Mouse (Mus musculus) embryonic facial prominence, embryonic 11.5 days (tissue): ENCODE measurements around the gene Bmp7. TPM values are rescaled to one million over a fixed set of nuclear protein-coding genes. Genes with fewer than 3 reads are reported as not detected.

Experiments
- ATAC-seq: fragments of 200-750 bp; cut with Nextera tagmentation; replicated peaks from 2 replicates; pipeline ENCODE4 v1.8.0; 2017; ENCODE audit warnings: low read depth; ENCODE audit not compliant: insufficient number of reproducible peaks, low FRiP score, low TSS enrichment
- DNase-seq: peaks from one replicate; pipeline ENCODE4 v3.0.0-alpha.2; 2015; ENCODE audit warnings: low spot score
- H3K27ac ChIP-seq: fragments of 300-500 bp; sonication (generic); replicated peaks from 2 replicates; pipeline ENCODE4 v1.5.1; 2014; ENCODE audit warnings: mild to moderate bottlenecking, low read depth, low read length, control low read depth
- H3K27me3 ChIP-seq: fragments of 300-500 bp; sonication (generic); 2 replicates; pipeline ENCODE4 v1.6.1; 2014; ENCODE audit warnings: mild to moderate bottlenecking, low read length, moderate library complexity, mixed read lengths; ENCODE audit not compliant: control insufficient read depth, insufficient read depth
- H3K36me3 ChIP-seq: fragments of 300-500 bp; sonication (generic); replicated peaks from 2 replicates; pipeline ENCODE4 v1.6.1; 2014; ENCODE audit warnings: low read depth, mild to moderate bottlenecking, low read length, moderate library complexity, mixed read lengths; ENCODE audit not compliant: control insufficient read depth, insufficient read depth
- H3K4me1 ChIP-seq: fragments of 300-500 bp; sonication (generic); 2 replicates; pipeline ENCODE4 v1.6.1; 2014; ENCODE audit warnings: low read length, mixed read lengths; ENCODE audit not compliant: control insufficient read depth, insufficient read depth
- H3K4me2 ChIP-seq: fragments of 300-500 bp; sonication (generic); 2 replicates; pipeline ENCODE4 v1.6.1; 2014; ENCODE audit warnings: low read depth, mild to moderate bottlenecking, control low read depth, low read length, moderate library complexity
- H3K4me3 ChIP-seq: fragments of 300-500 bp; sonication (generic); 2 replicates; pipeline ENCODE4 v1.5.1; 2014; ENCODE audit warnings: low read depth, low read length, control low read depth
- H3K9ac ChIP-seq: fragments of 300-500 bp; sonication (generic); replicated peaks from 2 replicates; pipeline ENCODE4 v1.6.1; 2014; ENCODE audit warnings: mild to moderate bottlenecking, control low read depth, low read length
- H3K9me3 ChIP-seq: fragments of 300-500 bp; sonication (generic); replicated peaks from 2 replicates; pipeline ENCODE4 v1.6.1; 2016; ENCODE audit warnings: mild to moderate bottlenecking, low read length, inconsistent platforms, mixed read lengths; ENCODE audit not compliant: control insufficient read depth
- WGBS: fragments of 180-500 bp; shearing (Covaris S2); extraction: QIAGEN DNeasy Blood & Tissue Kit; methylation state at CpG from one replicate; pipeline ENCODE4 v1.1.7; 2014; 5-methylcytosine and 5-hydroxymethylcytosine counted together
- polyA plus RNA-seq: library from polyadenylated mRNA; unstranded; fragments of >200 nt; fragmentation: Nextera tagmentation; extraction: Ambion mirVana; gene quantifications from 2 replicates; pipeline ENCODE4 v1.2.1, GENCODE M21; 2014

The Bmp7 gene
- polyA plus RNA-seq = 26.2 and 26.6 TPM in 2 replicates

- peak within 1 kb of the TSS; percentile 72 for H3K27ac ChIP-seq
- DNase-seq (peak; percentile 89), ATAC-seq (peak; percentile 75)
- H3K4me3 ChIP-seq = peak within 1 kb of the TSS; percentile 64
- H3K9me3 ChIP-seq = no peaks in the 10 kb centered on the region
- peaks cover 14% of the 10 kb centered on the region; the same call in 1 of the 2 replicates for H3K27me3 ChIP-seq
- no peaks in the 10 kb centered on the region for H3K36me3 ChIP-seq
- H3K4me2 ChIP-seq = peak within 1 kb of the TSS; percentile 99
- peak within 1 kb of the TSS; percentile 74 for H3K9ac ChIP-seq
- peaks cover 17% of the 10 kb centered on the region; the same call in 1 of the 2 replicates for H3K4me1 ChIP-seq
- WGBS = under 1% methylated on average over 71 of the region's 82 CpGs
These were observed at the start of gene Bmp7 for GRCm38 (mm10) chr2:172940003-172940798. Gene Bmp7, minus strand, starts transcription at chr2:172940321.

DNA sequence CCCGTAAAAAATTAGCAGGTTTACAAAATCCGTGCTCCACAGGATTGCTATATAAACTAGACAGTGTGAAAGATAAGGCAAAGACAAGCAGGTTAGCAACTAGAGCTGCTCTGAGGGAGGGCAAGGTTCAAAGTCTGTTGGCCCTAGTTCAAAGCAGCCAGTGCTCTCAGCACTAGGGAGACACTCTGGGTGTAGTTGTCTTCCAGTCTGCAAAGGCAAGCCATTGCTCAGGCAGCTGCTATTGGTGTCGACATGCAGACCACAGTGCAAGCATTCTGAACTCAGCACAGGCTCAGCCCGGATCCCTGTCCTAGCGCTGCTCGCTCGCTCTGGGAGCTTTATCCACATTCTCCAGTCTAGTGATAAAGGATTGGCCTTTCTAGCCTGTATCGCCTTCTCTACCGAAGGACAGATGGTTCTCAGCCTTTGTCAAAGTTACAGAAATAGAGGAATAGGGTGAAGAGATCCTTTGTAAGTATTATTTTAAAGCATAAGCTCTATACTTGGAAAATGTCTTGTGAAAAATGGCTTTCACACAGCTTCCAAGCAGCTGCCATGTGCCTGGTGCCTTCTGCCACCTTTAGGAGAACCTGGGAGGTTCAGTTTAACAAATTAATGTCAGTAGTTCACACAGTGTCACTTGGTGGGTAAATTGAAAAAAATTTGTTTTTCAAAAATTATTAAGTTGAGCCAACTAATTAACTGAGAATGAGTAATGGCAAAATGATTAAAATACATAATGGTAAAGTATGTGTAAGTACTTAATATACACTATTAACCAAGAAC, 42.8 kb upstream of the Bmp7 start:
- ATAC-seq (0 out of 2 replicates have a peak, but pooled peaks have one; percentile 59), DNase-seq (no peak)
- Histone ChIP-seq H3K9me3 (no peaks in the 10 kb centered on the region), H3K36me3 (no peaks in the 10 kb centered on the region), H3K4me2 (no peak overlapping the region), H3K27ac (no peak overlapping the region), H3K9ac (no peak overlapping the region), H3K4me3 (no peak overlapping the region), H3K27me3 (no peaks in the 10 kb centered on the region), H3K4me1 (no peaks in the 10 kb centered on the region)
- 78% methylated on average over 9 of the region's 9 CpGs for WGBS

- Histone ChIP-seq H3K4me2 (no peak overlapping the region), H3K9ac (no peak overlapping the region), H3K4me3 (no peak overlapping the region), H3K27me3 (no peaks in the 10 kb centered on the region), H3K27ac (no peak overlapping the region), H3K9me3 (no peaks in the 10 kb centered on the region), H3K4me1 (peaks cover 6% of the 10 kb centered on the region; the same call in 1 of the 2 replicates), H3K36me3 (no peaks in the 10 kb centered on the region)
- WGBS = 95% methylated on average over 43 of the region's 43 CpGs
- DNase-seq (no peak), ATAC-seq (no peak)
These were observed 39.7 kb upstream of the Bmp7 start for GRCm38 (mm10) chr2:172979666-172980345.

DNA sequence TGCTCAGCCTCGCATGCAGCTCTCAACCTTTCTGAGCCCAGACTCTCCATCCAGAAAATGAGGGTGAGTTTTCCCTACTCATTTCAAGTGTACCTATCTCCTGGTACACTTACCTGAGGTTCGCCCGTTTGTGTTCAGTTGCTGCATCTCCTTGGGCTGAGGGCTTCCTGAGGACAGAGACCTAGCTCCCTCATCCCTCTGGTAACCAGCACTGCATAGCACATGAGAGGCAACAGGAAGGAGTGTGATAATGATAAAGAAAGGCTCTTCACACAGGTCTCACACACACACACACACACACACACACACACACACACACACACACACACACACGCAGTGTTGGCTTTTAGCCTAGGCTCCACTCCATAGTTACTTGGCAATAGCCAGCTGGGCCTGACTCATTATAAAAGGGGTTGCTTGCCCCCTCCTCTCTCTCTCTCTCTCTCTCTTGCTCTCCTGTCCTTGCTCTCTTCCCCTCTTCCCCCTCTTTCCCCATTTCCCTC, 38.1 kb upstream of the Bmp7 start:
- no peak overlapping the region for H3K9ac ChIP-seq
- WGBS = 58% methylated on average over 4 of the region's 4 CpGs
- H3K27ac ChIP-seq = no peak overlapping the region
- H3K9me3 ChIP-seq = no peaks in the 10 kb centered on the region
- DNase-seq = no peak
- H3K36me3 ChIP-seq = no peaks in the 10 kb centered on the region
- H3K4me3 ChIP-seq = no peak overlapping the region
- H3K4me2 ChIP-seq = no peak overlapping the region
- ATAC-seq = no peak
- peaks cover 6% of the 10 kb centered on the region; the same call in 1 of the 2 replicates for H3K4me1 ChIP-seq
- H3K27me3 ChIP-seq = no peaks in the 10 kb centered on the region

- Histone ChIP-seq H3K4me1 (peaks cover 6% of the 10 kb centered on the region; the same call in 1 of the 2 replicates), H3K9ac (peak within 1 kb of the TSS; percentile 14), H3K9me3 (no peaks in the 10 kb centered on the region), H3K27me3 (no peaks in the 10 kb centered on the region), H3K4me2 (peak within 1 kb of the TSS; percentile 3), H3K36me3 (no peaks in the 10 kb centered on the region), H3K27ac (no peak within 1 kb of the TSS), H3K4me3 (no peak within 1 kb of the TSS)
- DNase-seq (peak; percentile 49), ATAC-seq (no peak)
- WGBS = 11% methylated on average over 14 of the region's 14 CpGs
These were observed 37.4 kb upstream of the Bmp7 start, which contains the start of gene Spo11 for GRCm38 (mm10) chr2:172977409-172978130. Gene Spo11, plus strand, starts transcription at chr2:172977700.

- no peaks in the 10 kb centered on the region for H3K36me3 ChIP-seq
- H3K9me3 ChIP-seq = no peaks in the 10 kb centered on the region
- ATAC-seq (no peak), DNase-seq (peak; percentile 43)
- 24% methylated on average over 7 of the region's 7 CpGs for WGBS
- no peak overlapping the region for H3K27ac ChIP-seq
- H3K4me2 ChIP-seq = peak overlapping the region; percentile 3; the same call in 1 of the 2 replicates
- H3K27me3 ChIP-seq = no peaks in the 10 kb centered on the region
- H3K9ac ChIP-seq = no peak overlapping the region; the same call in 1 of the 2 replicates
- no peak overlapping the region for H3K4me3 ChIP-seq
- peaks cover 6% of the 10 kb centered on the region; the same call in 1 of the 2 replicates for H3K4me1 ChIP-seq
These were observed 36.6 kb upstream of the Bmp7 start for GRCm38 (mm10) chr2:172976661-172977238.

- no peak for ATAC-seq
- 82% methylated on average over 6 of the region's 6 CpGs for WGBS
These were observed 35.0 kb upstream of the Bmp7 start for GRCm38 (mm10) chr2:172975159-172975558.

More at GRCm38 (mm10) chr2:172975159-172975558, 35.0 kb upstream of the Bmp7 start:
- no peak overlapping the region for H3K27ac ChIP-seq
- H3K4me2 ChIP-seq = no peak overlapping the region
- DNase-seq = no peak
- no peak overlapping the region for H3K9ac ChIP-seq
- no peaks in the 10 kb centered on the region for H3K9me3 ChIP-seq
- no peaks in the 10 kb centered on the region for H3K36me3 ChIP-seq
- H3K4me3 ChIP-seq = no peak overlapping the region
- H3K27me3 ChIP-seq = no peaks in the 10 kb centered on the region
- peaks cover 6% of the 10 kb centered on the region; the same call in 1 of the 2 replicates for H3K4me1 ChIP-seq
